Mouse (Mus musculus) adrenal gland, postnatal 14 days (tissue): Measurements from ENCODE around the gene Tnfsf14. TPM values are rescaled to one million over a fixed set of nuclear protein-coding genes. Genes with fewer than 3 reads are reported as not detected.
A peak's percentile ranks its signal among the peaks of the same experiment; 100 is the strongest.

Experiments used
- DNase-seq: peaks from one replicate; pipeline ENCODE4 v3.0.0; 2021; ENCODE audit warnings: mixed read lengths
- total RNA-seq: library from RNA; stranded (reverse); gene quantifications from 2 replicates; pipeline ENCODE4 v1.2.3, GENCODE M21; 2021

Gene Tnfsf14
- total RNA-seq, 1 experiment from 2014 or later: 0.19 TPM

DNA sequence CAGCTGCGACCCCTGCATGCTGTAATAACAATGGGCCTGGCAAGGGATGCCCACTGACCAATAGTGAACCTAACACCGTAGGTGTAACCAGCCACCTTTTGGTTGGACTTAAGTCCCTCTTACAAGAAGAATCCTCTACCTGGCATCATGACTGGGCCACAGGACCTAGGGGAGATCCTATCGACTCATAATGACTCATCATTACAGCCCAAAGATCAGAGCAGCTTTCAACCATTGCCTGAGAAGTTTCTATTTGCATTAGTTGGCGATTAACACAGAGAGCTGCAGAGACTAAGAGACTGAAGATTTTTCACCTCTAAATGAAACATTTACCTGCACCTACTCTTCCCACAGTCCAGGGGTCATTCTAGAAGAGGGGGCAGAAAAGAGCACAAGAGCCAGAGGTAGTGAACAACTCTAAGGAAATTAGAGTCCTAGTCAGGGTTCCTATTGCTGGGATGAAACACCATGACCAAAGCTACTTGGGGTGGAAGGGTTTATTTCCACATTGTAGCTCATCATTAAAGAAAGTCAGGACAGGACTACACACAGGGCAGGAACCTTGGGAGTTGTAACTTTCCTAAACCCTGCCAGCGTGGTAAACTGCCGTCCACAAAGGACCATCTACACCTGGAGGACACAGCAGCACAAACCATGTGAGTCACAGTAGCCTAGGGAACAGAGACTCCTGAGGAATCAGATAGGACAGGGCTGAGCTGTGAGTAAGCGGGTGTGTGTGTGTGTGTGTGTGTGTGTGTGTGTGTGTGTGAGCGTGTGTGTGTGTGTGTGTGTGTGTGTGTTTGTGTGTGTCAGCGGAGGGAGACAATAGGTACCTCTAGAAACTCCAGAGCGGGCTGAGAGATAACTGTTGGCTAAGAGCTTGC, 8.1 kb upstream of the Tnfsf14 start:
- no peak for DNase-seq

DNA sequence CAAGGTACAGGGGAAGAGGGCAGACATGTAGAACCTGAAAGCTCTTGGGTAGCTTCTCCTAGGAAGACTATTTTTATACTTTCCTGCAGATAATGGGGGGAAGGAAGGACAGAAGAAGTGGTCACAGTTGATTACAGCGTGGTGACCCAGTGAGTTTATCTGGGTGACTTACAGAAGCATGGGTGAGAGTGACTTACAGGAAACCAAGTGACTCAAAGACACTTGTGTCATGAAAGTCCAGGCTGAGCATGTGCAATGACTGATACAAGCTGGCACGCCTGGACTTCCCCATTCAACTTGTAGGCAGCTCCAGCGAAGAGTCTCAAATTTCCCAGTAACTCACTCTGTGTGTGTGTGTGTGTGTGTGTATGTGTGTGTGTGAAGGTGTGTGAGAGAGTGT, 4.3 kb upstream of the Tnfsf14 start:
- DNase-seq: no peak

DNA sequence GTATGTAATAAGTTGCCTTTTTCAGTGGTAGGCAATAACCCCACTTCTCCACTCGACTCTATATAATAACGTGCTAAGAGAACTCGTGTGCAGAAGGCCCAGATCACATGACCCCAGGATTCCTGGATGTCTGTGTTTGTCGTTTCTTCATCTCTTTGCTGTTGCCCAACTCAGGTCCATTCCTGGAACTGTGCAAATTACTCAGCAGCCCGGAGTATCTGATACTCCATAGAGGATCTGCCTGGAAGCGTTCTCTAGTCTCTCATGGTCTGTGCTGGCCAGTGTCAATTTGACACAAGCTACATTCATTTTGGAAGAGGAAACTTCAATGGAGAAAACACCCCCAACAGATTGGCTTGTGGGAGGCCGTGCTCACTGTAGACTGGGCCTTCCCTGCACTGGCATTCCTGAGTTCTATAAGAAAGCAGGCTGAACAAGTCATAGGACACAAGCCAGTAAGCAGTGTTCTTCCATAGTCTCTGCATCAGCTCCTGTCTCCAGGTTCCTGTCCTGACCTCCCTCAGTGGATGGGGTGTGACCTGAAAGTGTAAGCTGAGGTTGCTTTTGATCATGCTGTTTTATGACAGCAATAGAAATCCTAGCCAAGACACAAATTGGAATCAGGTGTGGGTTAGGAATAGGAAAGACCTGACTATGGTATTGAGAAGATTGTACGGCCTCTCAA, 1.5 kb upstream of the Tnfsf14 start:
- DNase-seq: no peak

DNA sequence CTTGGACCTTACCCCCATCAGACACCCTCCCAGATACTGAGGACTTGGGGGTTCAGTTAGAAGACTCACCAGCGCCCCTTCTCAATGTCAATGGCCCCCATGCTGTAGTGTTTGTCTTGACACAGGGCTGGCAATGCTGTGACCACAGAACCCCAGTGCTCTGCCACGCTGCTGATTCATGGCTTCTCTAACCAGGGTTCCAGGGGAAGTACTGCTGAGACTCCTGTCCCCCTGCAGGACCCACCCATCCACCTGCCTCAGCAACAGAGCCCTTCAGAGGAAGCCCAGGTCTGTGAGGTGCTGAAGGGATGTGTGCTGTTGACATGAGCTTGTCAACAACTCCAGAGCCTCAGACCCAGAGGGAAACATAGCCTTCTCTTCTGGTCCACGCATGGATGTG, 794 bp upstream of the Tnfsf14 start:
- DNase-seq: no peak

DNA sequence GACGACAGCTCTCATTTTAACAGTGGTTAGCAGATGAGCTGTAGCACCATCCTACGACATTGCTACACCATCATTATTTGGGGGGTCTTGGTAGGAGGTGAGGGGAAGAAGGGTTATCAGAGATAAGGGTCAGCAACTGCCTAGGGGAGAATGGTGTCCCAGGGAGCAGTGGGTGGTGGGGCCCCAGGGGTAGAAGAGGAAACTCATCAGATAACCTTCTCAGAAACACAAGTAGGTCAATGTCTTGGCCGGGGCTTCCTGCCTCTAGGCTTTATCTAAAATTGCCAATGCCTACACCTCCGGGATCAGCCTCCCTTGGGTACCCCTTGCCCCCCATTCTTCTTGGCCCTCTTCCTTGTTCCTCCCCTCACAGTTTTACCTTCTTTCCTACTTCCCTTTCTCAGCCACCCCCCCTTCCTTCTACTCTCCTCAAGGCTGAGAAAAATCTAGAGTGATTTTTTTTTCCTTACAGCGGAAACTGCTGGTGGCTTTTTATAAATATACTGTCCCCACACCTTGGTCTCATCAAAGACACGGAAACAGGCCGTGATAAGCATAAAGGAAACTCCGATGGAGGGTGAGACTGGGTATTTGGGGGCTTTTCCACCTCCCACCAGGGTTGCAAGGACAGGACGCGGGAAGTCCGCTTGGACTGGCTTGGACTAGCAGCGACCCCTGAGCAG, 5.3 kb downstream of the Tnfsf14 start:
- no peak for DNase-seq

DNA sequence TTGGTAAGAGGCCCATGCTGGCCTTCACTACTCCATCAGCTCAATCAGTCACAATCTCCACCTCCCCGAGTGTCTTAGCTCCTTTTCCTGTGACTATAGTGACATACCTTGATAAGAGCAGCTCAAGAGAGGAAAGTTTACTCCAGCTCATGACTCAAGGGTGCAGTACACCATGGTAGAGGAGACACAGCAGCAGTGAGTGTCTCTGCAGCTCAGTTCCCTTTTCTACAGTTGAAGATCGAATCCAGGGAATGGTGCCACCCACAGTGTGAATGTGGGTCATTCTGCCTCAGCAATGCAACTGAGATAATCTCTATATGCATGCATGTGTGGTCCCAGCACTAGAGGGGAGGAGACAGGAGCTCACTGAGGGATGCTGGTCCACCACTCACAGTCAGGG, 8.3 kb downstream of the Tnfsf14 start:
- no peak for DNase-seq

DNA sequence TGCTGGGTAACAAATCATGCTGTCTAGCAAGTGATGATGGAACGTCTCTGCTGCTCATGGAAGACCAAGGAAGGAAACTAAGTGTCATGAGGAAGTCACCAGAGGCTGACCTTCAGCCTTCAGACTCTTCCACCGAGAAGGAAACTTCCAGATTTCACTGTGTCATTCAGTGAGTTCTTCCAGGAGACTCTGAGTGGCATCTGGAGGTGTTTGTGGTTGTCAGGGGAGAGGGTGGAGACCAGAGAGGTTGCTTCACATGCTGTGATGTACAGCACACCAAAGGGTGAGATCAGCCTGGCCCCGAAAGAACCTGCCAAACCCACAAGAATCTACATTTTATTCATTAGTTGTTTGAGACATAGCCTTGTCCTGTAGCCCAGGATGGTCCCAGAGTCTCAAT, 11.1 kb downstream of the Tnfsf14 start:
- DNase-seq: no peak

DNA sequence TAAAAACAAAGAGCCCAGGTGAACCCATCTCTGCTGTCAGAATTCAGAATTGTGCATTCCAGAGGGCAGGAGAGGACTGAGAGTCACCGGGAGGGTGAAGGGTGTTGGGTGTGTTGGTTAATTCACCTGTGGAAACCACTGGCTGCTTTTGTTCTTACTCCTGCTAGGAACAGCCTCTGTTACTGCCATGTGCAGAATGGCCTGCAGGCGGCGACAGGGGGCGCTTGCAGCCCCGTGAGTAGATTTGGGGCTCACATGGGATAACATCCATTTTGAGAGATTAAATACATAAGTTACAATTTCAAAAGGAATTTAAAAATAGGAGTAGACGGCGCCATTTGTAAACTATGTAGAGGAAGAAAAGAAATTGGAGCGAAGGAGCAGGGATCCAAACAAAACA, 13.6 kb downstream of the Tnfsf14 start:
- peak; percentile 47 for DNase-seq

DNA sequence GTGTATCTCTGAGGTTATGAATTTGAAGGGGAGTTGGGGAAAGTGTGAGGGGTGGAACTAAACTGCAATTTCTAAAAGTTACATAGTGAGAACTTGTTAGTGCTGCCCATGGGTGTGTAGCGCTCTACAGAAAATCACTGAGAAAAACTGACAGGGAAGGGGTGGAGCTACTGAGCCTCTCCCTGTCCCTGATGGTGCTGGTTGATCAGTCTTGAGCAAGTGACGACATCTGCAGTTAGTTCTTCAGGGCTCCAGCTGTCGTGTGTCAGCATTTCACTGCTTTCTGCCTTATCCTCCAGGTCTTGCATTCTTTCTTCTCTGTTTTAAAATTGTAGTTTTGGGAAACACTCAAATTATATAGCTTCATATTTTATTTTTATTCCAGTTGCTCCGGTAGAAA, 20.6 kb downstream of the Tnfsf14 start:
- no peak for DNase-seq

DNA sequence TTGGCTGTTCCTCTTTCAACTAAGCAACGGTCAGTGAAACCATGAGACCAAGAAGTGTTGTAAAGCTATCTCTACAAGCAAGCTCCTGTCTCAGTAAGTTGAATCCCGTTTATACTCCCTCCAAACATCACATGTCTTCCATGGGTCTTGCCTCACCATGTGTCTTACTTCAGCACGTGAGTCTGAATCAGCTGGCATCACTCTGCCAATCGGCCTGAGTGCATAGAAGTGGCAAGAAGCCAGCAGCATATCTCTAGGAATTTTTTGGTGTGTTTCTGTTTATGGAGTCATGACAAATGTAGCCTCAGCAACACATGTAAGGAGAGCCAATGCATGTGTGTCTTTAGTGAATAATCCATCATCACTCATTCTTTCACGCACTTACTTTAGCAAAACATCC, 21.6 kb downstream of the Tnfsf14 start:
- DNase-seq: no peak

DNA sequence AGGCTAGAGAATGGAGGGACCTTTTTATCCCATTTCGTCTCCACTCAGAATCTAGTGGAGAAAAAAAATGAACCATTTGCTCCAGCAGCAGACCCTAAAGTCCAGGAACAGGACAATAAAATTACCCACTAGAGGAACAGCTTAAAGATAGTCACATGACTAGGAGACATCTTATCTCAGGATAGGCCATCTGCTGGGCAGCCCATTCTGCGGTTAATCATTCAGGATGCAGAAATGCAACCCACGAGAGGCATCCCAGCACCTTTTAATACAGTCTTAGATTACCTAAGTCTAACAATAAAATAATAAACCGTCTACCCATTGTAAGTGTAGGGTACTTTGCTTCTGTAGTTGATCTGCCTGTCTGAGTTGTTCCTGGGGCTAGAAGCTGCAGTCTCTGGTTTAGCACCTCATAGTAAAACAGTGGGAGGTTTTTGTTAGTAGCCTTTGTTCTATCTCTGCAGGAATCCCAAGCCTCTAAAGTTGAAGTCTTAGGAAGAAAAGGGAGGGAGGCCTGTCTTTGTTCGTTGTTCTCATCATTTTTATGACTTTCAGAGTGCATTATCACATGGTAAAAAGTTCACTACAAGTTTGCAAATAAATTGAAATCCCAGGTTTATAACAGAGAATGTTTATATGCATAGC, 23.2 kb downstream of the Tnfsf14 start:
- no peak for DNase-seq

DNA sequence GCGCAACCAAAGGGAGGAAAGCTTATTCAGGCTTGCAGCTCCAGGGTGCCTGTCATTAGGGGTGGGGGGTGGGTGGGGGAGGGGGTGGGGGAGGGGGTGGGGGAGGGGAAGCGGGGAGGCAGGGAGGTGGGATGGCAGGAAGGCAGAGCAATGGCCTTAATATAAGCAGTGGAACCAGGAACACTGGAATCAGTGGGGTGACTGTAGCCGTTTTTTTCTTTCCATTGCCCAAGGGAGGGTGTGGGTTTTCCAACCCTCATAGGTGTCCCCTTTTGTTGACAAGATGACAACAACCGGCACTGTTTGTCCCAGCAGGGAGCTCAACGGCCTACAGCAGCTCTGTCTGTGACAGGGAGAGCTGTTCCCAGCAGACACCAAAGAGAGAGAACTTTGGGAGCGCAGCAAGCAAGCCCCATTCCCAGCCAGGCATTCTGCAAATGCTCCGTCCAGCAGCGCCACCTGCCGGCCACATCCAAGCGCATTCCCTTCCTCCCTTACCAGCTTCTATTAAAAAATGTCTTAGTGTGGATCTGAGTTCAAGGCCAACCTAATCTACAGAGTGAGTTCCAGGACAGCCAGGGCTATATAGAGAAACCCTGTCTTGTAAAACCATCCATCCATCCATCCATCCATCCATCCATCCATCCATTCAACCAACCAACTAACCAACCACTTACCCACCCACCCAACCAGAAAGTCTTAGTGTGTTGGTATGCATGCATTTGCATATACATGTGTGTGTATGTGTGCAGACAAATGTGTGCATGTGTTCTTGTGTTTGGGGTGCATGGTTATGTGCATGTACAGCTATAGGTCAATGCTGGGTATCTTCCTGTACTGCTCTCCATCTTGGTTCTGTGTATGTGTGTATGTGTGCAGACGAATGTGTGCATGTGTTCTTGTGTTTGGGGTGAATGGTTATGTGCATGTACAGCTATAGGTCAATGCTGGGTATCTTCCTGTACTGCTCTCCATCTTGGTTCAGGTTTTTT, 26.9 kb downstream of the Tnfsf14 start:
- DNase-seq: peak; percentile 92

DNA sequence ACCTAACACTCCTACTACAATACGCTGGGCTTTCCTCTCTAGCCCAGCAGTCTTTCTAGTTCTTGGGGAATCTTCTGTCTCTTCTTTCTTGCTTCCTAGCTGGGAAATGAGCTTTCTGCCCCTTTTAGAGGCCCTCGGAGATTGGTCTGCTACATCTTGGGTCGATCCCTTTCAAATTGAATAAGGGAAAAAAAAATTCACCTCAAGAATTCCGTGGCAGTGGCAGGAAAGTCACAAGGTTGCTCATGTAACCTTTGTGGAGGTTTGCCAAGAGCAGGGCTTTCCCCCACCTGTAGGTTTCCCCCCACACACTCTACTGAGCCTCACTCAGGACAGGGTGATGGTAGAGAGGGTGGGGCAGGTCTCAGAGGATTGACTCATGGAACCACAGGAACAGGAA, 40.2 kb downstream of the Tnfsf14 start:
- no peak for DNase-seq

DNA sequence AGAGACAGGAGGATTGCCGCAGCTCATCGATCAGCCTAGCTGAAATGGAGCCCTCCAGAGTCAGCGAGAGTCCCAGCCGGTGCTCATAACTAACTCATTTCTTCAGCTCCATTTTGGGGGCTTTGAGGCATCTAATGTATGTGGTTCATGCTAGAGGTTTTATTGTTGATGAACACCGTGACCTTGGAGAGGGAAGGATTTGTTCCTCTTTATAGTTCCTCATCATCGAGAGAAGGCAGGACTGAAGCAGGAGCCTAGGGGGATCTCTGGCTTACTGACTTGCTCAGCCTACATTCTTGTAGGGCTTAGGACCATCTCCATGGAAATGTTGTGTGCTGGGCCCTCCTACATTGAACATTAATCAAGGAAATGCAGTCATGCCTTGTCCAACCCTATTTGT, 41.0 kb downstream of the Tnfsf14 start:
- no peak for DNase-seq

DNA sequence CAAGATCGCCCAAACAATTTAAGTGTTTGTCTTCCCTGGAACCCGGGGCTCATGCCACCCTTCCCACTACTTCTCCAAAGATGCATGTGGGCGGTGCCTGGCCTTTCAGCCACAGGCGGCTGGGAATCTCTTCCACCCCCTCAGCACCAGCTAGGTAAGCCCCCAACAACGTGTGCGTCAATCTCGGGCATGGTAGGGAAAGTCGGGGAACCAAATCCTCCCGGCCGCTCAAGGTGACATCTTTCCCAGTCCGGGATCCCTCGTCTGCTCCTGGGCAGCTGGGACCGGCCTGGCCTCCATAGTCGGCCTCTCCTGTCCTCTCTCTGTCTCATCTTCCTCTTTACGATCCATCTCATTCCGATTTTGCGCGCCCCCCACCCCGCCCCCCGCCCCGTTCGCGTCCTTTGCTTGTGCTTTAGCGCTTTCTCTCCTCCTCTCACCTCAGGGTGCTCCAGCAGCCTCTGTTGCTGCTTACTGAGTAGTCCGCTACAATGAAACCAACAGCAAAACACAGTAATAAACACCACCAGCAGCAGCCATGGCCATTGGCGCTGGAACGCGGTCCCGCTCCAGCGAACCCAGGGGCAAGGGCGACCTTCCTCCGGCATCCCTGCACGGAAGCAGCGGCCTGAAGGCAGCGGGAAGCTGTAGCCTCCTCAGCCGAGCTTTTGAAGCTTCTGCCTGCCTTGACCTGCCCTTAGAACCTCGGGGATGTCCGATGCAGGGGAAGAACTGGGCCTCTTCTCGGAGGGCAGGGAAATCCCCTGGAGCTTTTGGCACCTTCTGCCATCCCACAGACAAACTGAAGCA, 44.8 kb downstream of the Tnfsf14 start, which contains the start of gene Cd70:
TSS of gene Cd70 (minus strand) at position 784 of the 810 bp plus-strand sequence.
- no peak for DNase-seq

DNA sequence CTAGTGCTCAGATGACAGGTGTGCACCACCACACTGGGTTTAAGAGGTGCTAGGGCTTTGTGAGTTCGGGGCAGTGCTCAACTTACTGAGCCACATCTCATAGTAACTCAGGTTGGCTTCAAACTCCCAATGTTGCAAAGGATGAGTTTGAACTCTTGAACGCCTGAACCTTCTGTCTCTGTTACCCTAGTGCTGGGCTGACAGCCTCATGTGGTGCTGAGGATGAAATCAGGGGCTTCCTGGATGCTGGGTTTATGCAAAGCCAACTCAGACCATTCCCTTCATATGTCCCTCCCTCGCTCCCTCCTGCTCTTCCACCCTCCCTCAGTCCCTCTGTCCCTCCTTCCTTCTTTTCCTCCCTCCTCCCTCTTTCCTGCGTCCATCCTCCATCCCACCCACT, 45.6 kb downstream of the Tnfsf14 start:
- no peak for DNase-seq

DNA sequence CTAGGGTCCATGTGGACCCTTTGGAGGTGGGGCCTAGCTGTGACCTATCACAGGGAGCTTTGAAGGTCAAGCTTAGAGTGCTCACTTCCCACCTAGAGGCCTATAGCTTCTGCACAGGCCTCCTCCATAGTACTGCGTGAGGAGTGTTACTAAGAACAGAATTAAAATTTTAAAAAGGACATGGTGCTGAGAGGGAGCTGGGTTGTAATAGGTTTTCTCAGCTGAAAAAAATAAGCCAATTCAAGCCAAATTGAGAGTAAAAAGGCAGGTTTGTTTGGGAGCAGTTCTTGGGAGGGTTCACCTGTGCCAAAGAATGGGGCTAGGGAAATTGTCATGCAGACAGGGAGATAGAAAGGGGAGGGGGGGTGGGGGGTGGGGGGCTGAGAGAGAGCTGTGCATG, 48.9 kb downstream of the Tnfsf14 start:
- DNase-seq: no peak

DNA sequence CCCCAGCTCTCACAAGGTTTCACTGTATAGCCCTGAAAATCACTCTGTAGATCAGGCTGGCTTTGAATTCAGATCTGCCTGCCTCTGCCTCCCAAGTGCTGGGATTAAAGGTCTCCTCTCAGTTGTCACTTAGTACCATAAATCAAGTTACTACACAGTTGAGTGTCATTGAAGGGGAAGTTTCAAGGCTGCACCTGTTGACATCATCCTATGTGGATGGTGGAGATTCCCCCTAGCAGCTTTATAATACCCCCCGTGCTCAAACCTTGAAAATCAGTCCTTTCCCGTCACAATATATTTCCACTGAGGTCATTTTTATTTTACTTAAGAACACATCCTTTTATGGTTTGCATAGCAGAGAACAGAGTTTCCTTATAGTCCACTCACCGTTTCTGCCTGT, 50.3 kb downstream of the Tnfsf14 start:
- no peak for DNase-seq

DNA sequence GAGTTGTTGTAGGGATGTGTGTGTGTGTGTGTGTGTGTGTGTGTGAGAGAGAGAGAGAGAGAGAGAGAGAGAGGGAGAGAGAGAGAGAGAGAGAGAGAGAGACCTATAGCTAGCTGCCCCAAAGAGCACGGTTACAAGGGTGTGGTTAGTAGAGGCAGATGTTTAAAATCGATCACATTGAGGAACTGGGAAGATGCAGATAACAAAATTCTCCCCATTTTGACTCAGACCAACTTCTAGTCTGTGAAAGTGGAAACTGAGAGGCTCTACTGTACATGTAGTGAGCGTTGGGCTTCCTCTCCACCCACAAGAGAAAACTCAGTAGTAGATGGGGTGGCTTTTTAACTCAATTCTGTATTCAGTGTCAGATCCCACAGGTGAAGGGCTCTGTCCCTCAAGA, 54.3 kb downstream of the Tnfsf14 start:
- DNase-seq: no peak
